Mouse (Mus musculus): ENCODE data around the gene Pira2. TPM values are rescaled to one million over a fixed set of nuclear protein-coding genes. Genes with fewer than 3 reads are reported as not detected.

Gene Pira2
- polyA plus RNA-seq, 1 experiment from 2014 or later: 0.50 TPM

Other genes with a start within 250 kb of the Pira2 start
- 0.20 TPM in 1 of 2 replicates, not detected in the other for gene Oscar, start 228.9 kb downstream of the Pira2 start, polyA plus RNA-seq (2014; fragmentation: Nextera tagmentation; extraction: Ambion mirVana)
- gene Ndufa3, start 227.7 kb downstream of the Pira2 start, polyA plus RNA-seq (2014; fragmentation: Nextera tagmentation; extraction: Ambion mirVana): 511 and 530 TPM in 2 replicates
- gene Tfpt, start 215.1 kb downstream of the Pira2 start, polyA plus RNA-seq (2014; fragmentation: Nextera tagmentation; extraction: Ambion mirVana): 25.7 and 27.2 TPM in 2 replicates
- gene Prpf31, start 215.1 kb downstream of the Pira2 start, polyA plus RNA-seq (2014; fragmentation: Nextera tagmentation; extraction: Ambion mirVana): 103 and 112 TPM in 2 replicates
- gene Cnot3, start 199.8 kb downstream of the Pira2 start, polyA plus RNA-seq (2014; fragmentation: Nextera tagmentation; extraction: Ambion mirVana): 76.4 and 79.8 TPM in 2 replicates
- 12.0 and 12.5 TPM in 2 replicates for gene Leng1, start 179.2 kb downstream of the Pira2 start, polyA plus RNA-seq (2014; fragmentation: Nextera tagmentation; extraction: Ambion mirVana)
- 16.1 and 17.3 TPM in 2 replicates for gene Tmc4, start 167.5 kb downstream of the Pira2 start, polyA plus RNA-seq (2014; fragmentation: Nextera tagmentation; extraction: Ambion mirVana)
- 277 and 290 TPM in 2 replicates for gene Tsen34, start 152.2 kb downstream of the Pira2 start, polyA plus RNA-seq (2014; fragmentation: Nextera tagmentation; extraction: Ambion mirVana)
- gene Mboat7, start 151.5 kb downstream of the Pira2 start, polyA plus RNA-seq (2014; fragmentation: Nextera tagmentation; extraction: Ambion mirVana): 38.0 and 44.2 TPM in 2 replicates
- gene Rps9, start 141.1 kb downstream of the Pira2 start, polyA plus RNA-seq (2014; fragmentation: Nextera tagmentation; extraction: Ambion mirVana): 1,609 and 1,625 TPM in 2 replicates
- 0.91 and 1.2 TPM in 2 replicates for gene Pirb, start 124.7 kb downstream of the Pira2 start, polyA plus RNA-seq (2014; fragmentation: Nextera tagmentation; extraction: Ambion mirVana)
- gene Gm15448, start 19.4 kb downstream of the Pira2 start, polyA plus RNA-seq (2014; fragmentation: Nextera tagmentation; extraction: Ambion mirVana): not detected in 2 replicates
- 0.41 TPM in 1 of 2 replicates, not detected in the other for gene Gm14548, start 53.1 kb upstream of the Pira2 start, polyA plus RNA-seq (2014; fragmentation: Nextera tagmentation; extraction: Ambion mirVana)
- gene Lilra6, start 70.5 kb upstream of the Pira2 start, polyA plus RNA-seq (2014; fragmentation: Nextera tagmentation; extraction: Ambion mirVana): 0.18 and 0.26 TPM in 2 replicates
- gene Lair1, start 218.2 kb upstream of the Pira2 start, polyA plus RNA-seq (2014; fragmentation: Nextera tagmentation; extraction: Ambion mirVana): 0.16 and 0.93 TPM in 2 replicates

Measured in lung, embryonic 14.5 days (tissue).